In the genomic region with DNA sequence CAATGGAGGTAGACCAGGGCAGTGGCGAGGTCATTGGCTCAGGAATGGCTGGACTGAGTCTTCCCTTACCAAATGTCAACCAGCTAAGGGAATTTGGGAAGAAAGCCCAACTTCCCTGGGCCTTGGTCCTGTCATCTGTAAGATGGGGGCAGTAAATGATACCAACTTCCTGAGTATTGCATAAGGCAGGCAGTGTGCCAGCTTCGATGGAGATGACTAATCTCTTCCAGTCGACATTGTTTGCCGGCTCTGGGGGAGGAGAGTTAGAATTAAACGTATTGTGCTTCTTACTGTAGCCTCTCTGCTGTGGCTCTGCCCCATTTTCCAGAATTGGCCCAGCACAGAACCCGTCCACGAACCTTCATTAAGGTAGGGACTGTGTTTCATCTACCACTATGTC, we compare ENCODE assay signal across 12 mouse cellular contexts. TPM values are rescaled to one million over a fixed set of nuclear protein-coding genes. Genes with fewer than 3 reads are reported as not detected.
DNase-seq lines count a peak whose midpoint lies in the region; ATAC-seq and TF ChIP-seq lines count a peak whose summit lies in the region.
"Had no signal": no experiment of that assay in that cellular context is flagged by ENCODE, and none has a peak within 500 bp of the region (broad histone marks: within the 10 kb centered on the region; RNA-seq: fewer than 3 reads in every experiment).

No protein-coding gene starts in this region.

- H3K79me2 ChIP-seq in heart, adult 2 months (replicated peaks; ENCODE audit: control insufficient read depth, insufficient read depth, low read length), result no peaks in the 10 kb centered on the region

- no peaks in the 10 kb centered on the region for H3K27me3 ChIP-seq in lung, postnatal 0 days (replicated peaks; ENCODE audit: insufficient read depth, low read length)
- H3K27me3 ChIP-seq in heart, adult 2 months (ENCODE audit: control insufficient read depth, insufficient read depth, low read length), result no peaks in the 10 kb centered on the region
- H3K27me3 ChIP-seq: kidney, embryonic 15.5 days; midbrain, embryonic 15.5 days had no signal

- peak; percentile 36 for ATAC-seq in lung, postnatal 0 days
- ATAC-seq: midbrain, embryonic 15.5 days had no signal

- H3K36me3 ChIP-seq in lung, postnatal 0 days (ENCODE audit: insufficient read depth, low read length), result no peaks in the 10 kb centered on the region
- no peaks in the 10 kb centered on the region for H3K36me3 ChIP-seq in heart, adult 2 months (ENCODE audit: control insufficient read depth, insufficient read depth, low read length)
- H3K36me3 ChIP-seq: heart, embryonic 13.5 days; kidney, embryonic 15.5 days had no signal

- H3K27ac ChIP-seq in lung, postnatal 0 days (ENCODE audit: low read length), result no peak overlapping the region
- H3K27ac ChIP-seq in heart, adult 2 months, result no peak overlapping the region
- H3K27ac ChIP-seq: heart, embryonic 13.5 days; kidney, embryonic 15.5 days; midbrain, embryonic 15.5 days had no signal

- peak; percentile 95 for DNase-seq in 3T3-L1 (ENCODE audit: low read depth, low spot score)
- peak; percentile 77 for DNase-seq in Muller cell, postnatal 12 days (ENCODE audit: inconsistent ontology term)
- peak; percentile 59 to 68 for DNase-seq in frontal cortex, postnatal 36 days (ENCODE audit: low spot score in 2 of 2)
- DNase-seq in lung, postnatal 0 days (ENCODE audit: low spot score), result peak; percentile 63
- no peak for DNase-seq in spleen, adult 12 weeks (ENCODE audit: low spot score)
- DNase-seq in embryo, embryonic 10 days (ENCODE audit: low spot score), result no peak
- DNase-seq in heart, adult 2 months, result no peak
- no peak for DNase-seq in thymus, postnatal 36 days

- no peaks in the 10 kb centered on the region for H3K9me3 ChIP-seq in lung, postnatal 0 days (ENCODE audit: low read length)
- H3K9me3 ChIP-seq: heart, embryonic 13.5 days; kidney, embryonic 15.5 days; midbrain, embryonic 15.5 days had no signal

- TF ChIP-seq POLR2A in heart, adult 2 months (IDR thresholded peaks at IDR 0.05; ENCODE audit: insufficient read depth, low read depth, low read length), result no peak

- H3K4me2 ChIP-seq in lung, postnatal 0 days (replicated peaks; ENCODE audit: low read depth, low read length), result no peak overlapping the region
- H3K4me2 ChIP-seq: heart, embryonic 13.5 days; kidney, embryonic 15.5 days; midbrain, embryonic 15.5 days had no signal

- H3K4me3 ChIP-seq in lung, postnatal 0 days (ENCODE audit: low read depth, low read length), result no peak overlapping the region
- H3K4me3 ChIP-seq in heart, adult 2 months, result no peak overlapping the region
- H3K4me3 ChIP-seq: heart, embryonic 13.5 days; kidney, embryonic 15.5 days; midbrain, embryonic 15.5 days had no signal

- intact Hi-C loops in heart, adult 2 months (cut with DNase I), result no loop called here

- 0 out of 2 replicates have a peak, but pooled peaks have one; percentile 13 for TF ChIP-seq EP300 in lung, postnatal 0 days (IDR thresholded peaks at IDR 0.05)
- TF ChIP-seq EP300 in heart, adult 2 months (IDR thresholded peaks at IDR 0.05; ENCODE audit: insufficient read depth, low read depth, low read length), result no peak

- 38% methylated on average over 7 of the region's 7 CpGs for WGBS in lung, postnatal 0 days
- 27% methylated on average over 7 of the region's 7 CpGs for WGBS in heart, adult 2 months

- H3K9ac ChIP-seq in lung, postnatal 0 days (replicated peaks; ENCODE audit: low read depth), result no peak overlapping the region
- no peak overlapping the region for H3K9ac ChIP-seq in heart, adult 2 months (ENCODE audit: low read depth, low read length)
- H3K9ac ChIP-seq: heart, embryonic 13.5 days; kidney, embryonic 15.5 days; midbrain, embryonic 15.5 days had no signal

- TF ChIP-seq CTCF in lung, postnatal 0 days (IDR thresholded peaks at IDR 0.05), result no peak
- TF ChIP-seq CTCF in heart, adult 2 months (IDR thresholded peaks at IDR 0.05), result no peak

- H3K4me1 ChIP-seq in lung, postnatal 0 days (ENCODE audit: insufficient read depth, low read depth, low read length), result no peaks in the 10 kb centered on the region
- no peaks in the 10 kb centered on the region for H3K4me1 ChIP-seq in heart, adult 2 months (ENCODE audit: control insufficient read depth, insufficient read depth, low read length)
- H3K4me1 ChIP-seq: heart, embryonic 13.5 days; kidney, embryonic 15.5 days; midbrain, embryonic 15.5 days had no signal

RNA-seq across cellular contexts. Expression of a gene that starts 23.0 kb away (rescaled TPM):
- polyA plus RNA-seq in lung, postnatal 0 days (2015; fragmentation: Nextera tagmentation; extraction: Ambion mirVana), result 1.2 and 1.7 TPM in 2 replicates
- not detected for total RNA-seq in heart, adult 2 months (2021)
- polyA plus RNA-seq in heart, adult 2 months (2012; rRNA removed), result not detected in 2 replicates
- total RNA-seq: liver, adult 2 months had no signal

Comparison
In these comparisons a context has a peak if more than half of its experiments do, and no peak if none do; other contexts are left out.
1. DNase-seq: peak in 3T3-L1 (single experiment), Muller cell, postnatal 12 days (single experiment), frontal cortex, postnatal 36 days (2 of 2) and lung, postnatal 0 days (single experiment); none in spleen, adult 12 weeks (single experiment), embryo, embryonic 10 days (single experiment), heart, adult 2 months (0 of 2) and thymus, postnatal 36 days (0 of 2).